Mouse (Mus musculus) ES-Bruce4 (cell line): ENCODE results near the gene Arcn1.

Experiments used
- CTCF ChIP-seq: IDR thresholded peaks from one replicate; pipeline ENCODE4 v1.8.1; 2011; ENCODE audit warnings: low read depth, low read length
- POLR2A ChIP-seq: IDR thresholded peaks from one replicate; pipeline ENCODE4 v1.8.1; 2011; ENCODE audit warnings: low read length; ENCODE audit not compliant: insufficient read depth

GRCm38 (mm10) chr9:44699196-44699595, 68.4 kb downstream of the Arcn1 start:
- TF ChIP-seq CTCF (no peak), POLR2A (no peak)
